Mouse (Mus musculus) heart, adult 2 months (tissue): ENCODE measurements around the gene Katnal1.

Experiments used
- EP300 ChIP-seq: fragments of 200-500 bp; IDR thresholded peaks from 2 replicates; pipeline ENCODE4 v1.6.1; 2011; ENCODE audit warnings: low read depth, low read length, control low read depth; ENCODE audit not compliant: insufficient read depth
- POLR2A ChIP-seq: fragments of 200-500 bp; IDR thresholded peaks from 2 replicates; pipeline ENCODE4 v1.6.1; 2011; ENCODE audit warnings: mild to moderate bottlenecking, low read depth, low read length, control low read depth; ENCODE audit not compliant: insufficient read depth

- TF ChIP-seq EP300 (no peak), POLR2A (no peak)
Measured at GRCm38 (mm10) chr5:148977698-148978457, 48.8 kb upstream of the Katnal1 start.
